Mouse (Mus musculus): Measurements from ENCODE around the gene Fam78b.

Gene Fam78b

DNA sequence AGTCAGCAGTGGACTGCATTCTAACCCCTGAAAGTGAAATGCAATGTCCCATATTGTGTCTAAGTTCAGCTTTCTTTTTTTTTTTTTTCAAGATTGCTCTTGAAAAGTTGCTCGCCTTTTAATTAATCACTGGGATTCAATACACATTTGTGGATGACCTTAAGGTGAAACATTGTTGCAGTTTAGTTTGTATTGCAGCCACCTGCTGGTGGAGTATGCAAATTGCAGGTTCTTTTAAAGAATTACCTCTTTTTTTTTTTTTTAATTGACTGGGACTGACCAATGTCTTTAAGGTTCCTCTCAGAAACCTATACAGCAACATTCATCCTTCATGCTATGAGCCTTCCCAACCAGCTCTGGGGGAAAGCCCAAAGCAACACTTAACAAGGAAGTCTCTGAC is 33.2 kb downstream of the Fam78b start:
- DNase-seq = no peak

- no peak for DNase-seq
Measured at GRCm38 (mm10) chr1:167042558-167042957, 41.3 kb downstream of the Fam78b start.

DNA sequence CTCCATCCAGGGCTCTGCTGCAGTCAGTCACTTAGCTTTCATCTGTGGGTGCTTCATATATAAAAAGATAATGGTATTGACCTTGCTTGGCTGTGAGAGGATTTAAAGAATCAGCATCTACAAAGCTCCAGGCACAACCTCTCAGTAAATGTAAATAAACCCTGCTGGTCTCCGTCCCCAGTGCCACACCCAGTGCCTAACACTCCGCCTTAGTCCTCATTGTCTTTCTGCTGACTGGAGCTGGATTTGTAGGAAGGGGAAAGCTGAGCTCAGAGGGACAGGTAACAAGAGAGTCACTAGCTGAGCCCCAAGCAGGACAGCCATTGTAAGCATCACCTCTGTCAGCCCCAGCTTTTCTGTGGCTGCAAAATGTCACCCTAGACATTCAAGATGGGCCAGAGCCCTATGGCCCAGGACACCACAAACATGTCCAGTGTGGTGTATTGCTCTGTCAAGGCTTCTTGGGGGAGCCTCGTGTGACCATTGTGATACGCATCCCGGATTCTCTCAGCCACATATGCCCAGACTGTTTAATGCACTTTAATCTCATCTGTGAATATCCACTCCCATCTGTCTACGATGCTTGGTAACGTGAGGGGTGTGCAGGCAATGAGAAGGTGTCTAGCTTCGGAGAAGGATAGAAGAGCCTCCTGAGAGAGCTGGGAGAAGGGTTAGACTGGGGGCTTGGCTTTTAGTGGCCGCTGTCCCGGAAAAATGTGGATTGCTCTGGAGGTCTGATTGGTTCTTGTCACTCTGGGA is 45.1 kb downstream of the Fam78b start:
- DNase-seq = no peak

DNA sequence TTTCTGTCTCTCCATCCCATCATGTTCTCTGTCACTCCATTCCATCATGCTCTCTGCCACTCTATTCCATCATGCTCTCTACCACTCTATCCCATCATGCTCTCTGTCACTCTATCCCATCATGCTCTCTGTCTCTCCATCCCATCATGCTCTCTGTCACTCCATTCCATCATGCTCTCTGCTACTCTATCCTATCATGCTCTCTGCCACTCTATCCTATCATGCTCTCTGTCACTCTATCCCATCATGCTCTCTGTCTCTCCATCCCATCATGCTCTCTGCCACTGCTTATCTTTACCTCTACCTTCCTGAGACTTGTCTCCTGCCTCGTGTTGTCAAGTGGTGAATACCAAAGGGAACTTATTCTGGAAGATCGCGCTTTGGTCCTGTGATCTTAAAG is 49.6 kb downstream of the Fam78b start:
- DNase-seq = no peak

DNA sequence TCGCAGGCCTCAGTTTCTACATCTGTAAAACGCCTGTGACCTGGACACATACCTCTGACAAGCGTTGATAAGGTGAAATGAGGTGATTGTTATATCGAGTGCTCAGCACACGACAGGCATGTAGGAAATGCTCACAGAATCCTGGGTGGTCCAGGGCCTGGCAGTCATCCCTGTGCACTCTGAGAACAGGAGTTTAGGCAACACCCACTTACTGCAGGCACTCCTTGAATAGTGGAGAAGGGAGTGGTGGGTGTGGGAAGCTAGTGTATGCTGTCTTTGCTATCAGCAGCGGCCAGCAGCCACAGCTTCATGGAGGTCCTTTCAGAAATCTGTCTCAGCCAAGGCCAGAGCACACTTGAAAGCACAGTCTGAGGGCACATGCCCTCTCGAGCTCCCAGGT is 52.8 kb downstream of the Fam78b start:
- DNase-seq = no peak

GRCm38 (mm10) chr1:167057543-167057942 is 56.3 kb downstream of the Fam78b start:
- no peak for DNase-seq

GRCm38 (mm10) chr1:167059550-167060285 is 58.5 kb downstream of the Fam78b start:
- DNase-seq = no peak

GRCm38 (mm10) chr1:167063971-167064370 is 62.8 kb downstream of the Fam78b start:
- no peak for DNase-seq

DNA sequence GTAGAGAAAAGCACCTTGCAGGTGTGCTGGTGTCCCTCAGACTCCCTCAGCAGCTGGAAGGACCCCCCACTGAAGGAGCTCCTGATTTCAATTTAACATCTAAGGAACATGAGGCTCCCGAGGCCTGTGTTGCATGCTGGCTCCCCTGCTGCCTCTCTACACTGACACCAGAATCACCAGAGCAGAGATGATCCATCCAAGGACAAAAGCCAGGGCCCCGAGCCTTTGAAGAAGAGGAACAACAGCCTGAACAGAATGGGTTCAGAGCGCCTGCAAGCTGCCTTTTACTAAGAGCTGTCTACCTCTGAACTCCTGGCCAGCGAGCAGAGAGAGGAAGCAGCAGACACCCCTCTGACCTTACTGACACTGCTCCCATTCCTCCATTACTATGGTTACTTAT is 64.3 kb downstream of the Fam78b start:
- no peak for DNase-seq

GRCm38 (mm10) chr1:167065986-167066385 is 64.8 kb downstream of the Fam78b start:
- DNase-seq = no peak

DNA sequence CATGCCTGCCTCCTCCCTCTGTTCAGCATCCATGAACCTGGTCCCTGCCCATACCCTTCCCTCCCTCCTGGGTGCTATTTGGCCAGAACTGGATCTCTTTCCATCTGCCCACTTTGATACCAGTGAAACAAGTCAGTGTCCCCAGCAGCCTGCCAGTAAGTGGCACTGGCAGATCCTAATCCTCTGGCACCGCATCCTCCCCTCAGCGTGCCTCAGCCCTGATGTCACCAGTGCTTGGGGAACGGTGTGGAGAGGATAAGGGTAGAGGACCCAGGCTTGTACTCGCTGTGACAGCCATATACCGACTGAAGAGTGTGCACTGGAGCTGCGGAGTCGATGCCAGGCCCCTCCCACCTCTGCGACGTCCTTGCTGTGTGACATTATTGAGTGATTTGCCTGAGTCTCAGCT is 65.7 kb downstream of the Fam78b start:
- DNase-seq = no peak

DNA sequence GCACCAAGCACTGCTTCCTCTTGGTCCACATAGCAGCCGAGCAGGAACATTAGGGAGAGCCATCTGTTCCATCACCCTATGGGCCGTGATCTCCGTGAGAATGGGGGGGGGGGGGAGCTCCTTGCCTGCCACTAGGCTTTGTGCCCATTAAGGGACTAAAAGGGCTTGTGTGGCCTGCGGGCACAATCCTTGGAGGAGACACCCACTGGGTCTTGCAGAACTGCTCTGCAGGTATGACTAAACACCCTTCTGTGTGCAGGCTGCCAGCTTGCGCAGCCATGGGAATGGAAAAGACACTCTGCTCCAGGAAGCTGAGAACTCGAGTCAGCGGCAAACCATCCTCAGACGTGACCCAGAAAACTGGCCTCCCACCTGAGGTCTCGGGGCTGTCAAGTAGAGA is 68.5 kb downstream of the Fam78b start:
- no peak for DNase-seq

GRCm38 (mm10) chr1:167070306-167070705 is 69.1 kb downstream of the Fam78b start:
- DNase-seq = no peak

DNA sequence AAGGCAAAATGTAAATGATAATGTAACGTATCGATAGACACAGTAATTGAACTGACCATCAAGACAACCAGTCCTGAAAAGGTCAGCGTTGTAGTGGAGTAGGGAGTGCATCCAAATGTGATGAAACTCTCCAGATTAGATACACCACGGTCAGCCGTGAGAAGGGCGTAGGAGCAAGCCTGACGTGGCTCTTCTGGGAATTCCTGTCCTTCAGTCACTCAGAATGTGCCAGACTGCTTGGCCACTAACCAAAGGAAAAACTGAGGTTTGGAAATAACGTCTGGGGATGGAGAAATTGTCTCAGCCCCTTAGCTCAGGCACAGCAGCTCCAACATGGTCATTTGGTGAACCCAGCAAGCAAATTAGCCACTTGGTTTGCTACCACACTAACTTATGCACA is 74.5 kb downstream of the Fam78b start:
- DNase-seq = no peak

- peak; percentile 12 for DNase-seq
Measured at GRCm38 (mm10) chr1:167079476-167079875, 78.3 kb downstream of the Fam78b start.

- no peak for DNase-seq
Measured at GRCm38 (mm10) chr1:167081946-167082345, 80.7 kb downstream of the Fam78b start.

DNA sequence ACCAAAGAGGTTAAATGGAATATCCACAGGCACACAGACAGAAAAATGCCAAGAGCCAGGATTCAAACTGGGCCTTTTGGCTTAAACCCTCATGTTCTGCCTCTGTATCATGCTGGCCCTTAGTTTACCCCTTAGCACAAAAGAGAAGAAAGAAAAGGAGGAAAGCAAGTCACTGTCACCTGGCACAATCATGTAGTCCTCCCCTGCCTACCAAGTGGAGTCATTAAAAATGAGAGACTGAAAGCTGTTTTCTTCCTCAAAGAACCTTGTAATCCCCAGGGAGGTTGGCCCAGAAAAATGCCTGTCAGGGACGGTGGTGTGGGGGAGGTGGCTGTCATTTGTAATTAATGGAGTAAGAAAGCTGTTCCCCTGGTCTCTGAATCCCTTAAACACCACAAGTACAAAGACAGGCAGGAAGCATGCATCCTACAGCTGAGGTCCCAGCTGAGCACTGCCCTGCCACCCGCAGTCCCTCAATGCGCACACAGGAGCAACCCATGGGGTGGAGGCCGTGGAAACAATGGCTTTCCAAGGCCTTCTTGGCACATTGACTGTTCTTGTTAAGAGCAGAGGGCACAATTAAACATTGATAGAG is 81.4 kb downstream of the Fam78b start:
- DNase-seq = no peak

DNA sequence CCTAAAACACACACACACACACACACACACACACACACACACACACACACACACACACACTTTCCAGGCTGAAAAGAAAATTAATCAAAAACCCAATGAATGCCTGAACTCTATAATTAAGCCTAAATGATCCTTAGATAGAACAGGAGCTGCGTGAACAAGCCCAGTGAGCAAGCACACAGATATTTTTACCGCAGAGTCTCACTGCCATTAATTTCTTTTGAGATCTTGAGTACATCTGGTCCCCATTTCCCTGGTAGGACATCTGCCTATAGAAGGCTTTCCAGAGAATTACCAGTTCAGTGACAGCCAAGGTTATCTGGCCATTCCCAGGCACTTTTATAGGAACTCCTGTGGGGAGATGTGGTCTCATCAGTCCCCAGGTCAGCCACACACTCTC is 82.0 kb downstream of the Fam78b start:
- no peak for DNase-seq

GRCm38 (mm10) chr1:167084330-167084729 is 83.1 kb downstream of the Fam78b start:
- DNase-seq = no peak

GRCm38 (mm10) chr1:167085461-167085860 is 84.2 kb downstream of the Fam78b start:
- no peak for DNase-seq

DNA sequence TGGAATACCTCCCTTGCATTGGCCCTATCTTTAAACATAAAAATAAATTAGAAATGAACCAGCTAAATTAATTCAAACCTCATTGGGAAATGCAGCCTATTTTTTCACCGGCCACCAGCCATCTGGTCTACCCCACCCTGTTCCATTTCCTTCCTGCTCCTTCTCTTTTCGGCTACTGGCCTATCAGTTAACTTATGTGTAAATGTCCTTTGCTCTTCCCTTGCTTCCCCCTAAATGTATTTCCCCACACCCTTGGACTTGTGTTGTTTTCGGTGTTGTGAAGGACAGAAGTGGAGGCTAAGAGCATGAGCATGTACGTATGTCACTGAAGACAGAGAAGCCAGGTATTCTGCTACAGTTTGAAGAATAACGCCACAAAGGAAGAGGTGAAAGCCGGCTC is 89.2 kb downstream of the Fam78b start:
- no peak for DNase-seq

GRCm38 (mm10) chr1:167093551-167093950 is 92.3 kb downstream of the Fam78b start:
- no peak for DNase-seq

DNA sequence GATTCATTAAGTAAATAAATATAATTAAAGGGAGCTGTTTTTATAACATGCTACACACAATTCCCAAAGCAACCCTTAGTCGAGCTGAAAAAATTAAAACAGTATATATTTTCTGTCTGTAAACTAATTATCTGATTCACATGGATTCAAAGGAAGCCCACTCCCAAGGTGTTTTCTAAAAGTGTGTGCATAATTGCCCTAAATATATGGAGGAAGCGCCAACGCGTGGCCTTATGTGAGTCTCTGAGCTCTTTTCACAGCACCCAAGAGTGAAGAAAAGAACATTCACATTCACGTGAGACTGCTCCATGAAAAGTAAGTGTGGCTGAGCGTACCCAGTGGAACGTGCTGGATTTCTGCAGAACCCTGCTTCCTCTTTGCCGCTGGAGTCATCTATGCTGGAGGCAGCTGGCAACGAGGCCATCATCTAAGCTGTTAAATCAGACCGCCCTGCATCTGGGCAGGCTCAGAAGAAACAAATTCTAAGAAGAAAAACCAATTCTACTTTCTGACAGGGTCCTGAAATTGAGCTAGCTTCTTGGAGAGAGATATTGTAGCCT is 93.5 kb downstream of the Fam78b start:
- DNase-seq = no peak

DNA sequence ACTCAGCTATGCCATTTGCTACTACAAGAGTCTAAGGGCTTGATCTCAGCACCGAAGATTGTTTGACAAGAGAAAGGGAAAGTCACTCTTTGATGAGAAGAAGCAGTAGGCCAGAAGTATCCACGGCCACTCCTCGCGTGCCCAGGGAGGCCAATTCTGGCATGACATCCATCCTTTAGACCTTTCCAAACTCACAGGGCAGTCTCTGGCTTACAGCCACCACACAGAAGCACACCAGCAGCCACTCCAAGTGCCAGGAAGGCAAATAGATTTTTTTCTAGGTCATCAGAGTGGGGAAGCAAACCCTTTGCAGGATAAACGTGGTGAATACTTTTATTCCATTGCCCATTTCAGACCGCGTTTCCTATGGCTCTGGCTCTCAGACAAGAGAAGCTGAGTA is 97.5 kb downstream of the Fam78b start:
- DNase-seq = no peak

Data from liver (tissue).